Mouse (Mus musculus): Measurements from ENCODE around the gene Nedd4.
"Not testable (repeated sequence)": the region's sequence is repeated elsewhere in the genome, so short reads cannot be mapped to it uniquely, and the experiment has no call there.

The Nedd4 gene

DNA sequence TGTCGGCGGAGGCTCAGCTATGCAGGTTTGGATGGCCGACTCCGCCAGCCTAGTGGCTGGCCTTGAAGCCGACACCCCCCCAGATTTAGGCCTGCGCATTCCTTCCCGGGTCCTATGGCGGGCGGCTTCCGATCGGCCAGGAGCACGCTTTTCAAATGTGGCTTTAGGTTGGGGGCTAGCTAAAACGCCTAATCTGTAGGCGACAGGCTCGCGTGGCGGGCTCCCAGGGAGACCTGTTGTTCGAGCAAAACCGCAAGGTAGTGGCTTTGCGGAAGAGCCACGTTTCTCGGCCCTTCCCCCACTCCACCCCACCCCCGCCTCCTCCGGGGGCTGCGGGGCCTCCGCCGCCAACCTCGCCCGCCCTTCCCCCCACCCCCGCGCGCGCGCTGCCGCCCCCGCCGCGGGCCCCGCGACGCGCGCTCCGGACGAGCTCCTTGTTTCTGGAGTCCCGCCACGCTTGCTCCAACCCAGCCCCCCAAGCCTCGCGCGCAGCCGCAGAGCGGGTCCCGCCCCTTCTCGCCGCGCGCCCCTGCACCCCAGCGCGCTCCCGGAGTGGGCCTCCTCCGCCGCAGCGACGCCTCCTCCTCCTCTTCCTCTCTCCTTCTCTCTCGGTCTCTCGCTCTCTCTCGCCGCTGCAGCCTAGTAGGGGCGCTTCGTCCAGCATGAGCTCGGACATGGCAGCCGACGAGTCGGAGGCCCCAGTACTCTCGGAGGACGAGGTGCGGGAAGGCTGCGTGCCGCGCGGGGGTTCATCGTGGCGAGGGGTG is at the start of gene Nedd4:
Gene Nedd4 (plus strand): TSS at position 452 of the 767 bp plus-strand sequence.
- in situ Hi-C loops (cut with MboI; ENCODE audit: unreplicated experiment in 2 of 2): loop anchor here in 1 of 2 experiments (25.0 kb wide), 1 partner anchor 125 kb away; the partner anchor contains the start of gene Rfx7

DNA sequence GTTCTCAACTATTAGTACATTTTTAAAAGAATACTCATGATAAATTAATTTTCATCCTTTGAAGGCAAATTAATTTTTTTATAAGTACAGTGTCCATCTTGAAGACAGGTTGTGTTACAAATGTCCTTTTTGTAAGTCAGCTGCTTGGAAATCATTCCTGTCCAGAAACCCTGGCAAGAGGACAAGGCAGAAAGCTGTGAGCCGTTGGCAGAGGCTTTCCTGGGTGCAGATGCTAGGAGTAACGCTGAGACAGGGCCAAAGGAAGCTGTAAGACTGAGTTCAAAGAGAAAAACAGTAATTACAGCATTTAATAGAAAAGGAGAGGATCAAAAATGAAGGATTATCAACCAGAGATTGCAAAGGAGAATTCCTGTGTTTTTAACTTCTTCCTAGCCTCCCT is 48.3 kb upstream of the Nedd4 start:
- in situ Hi-C loops (cut with MboI; ENCODE audit: unreplicated experiment in 2 of 2): no loop called here

DNA sequence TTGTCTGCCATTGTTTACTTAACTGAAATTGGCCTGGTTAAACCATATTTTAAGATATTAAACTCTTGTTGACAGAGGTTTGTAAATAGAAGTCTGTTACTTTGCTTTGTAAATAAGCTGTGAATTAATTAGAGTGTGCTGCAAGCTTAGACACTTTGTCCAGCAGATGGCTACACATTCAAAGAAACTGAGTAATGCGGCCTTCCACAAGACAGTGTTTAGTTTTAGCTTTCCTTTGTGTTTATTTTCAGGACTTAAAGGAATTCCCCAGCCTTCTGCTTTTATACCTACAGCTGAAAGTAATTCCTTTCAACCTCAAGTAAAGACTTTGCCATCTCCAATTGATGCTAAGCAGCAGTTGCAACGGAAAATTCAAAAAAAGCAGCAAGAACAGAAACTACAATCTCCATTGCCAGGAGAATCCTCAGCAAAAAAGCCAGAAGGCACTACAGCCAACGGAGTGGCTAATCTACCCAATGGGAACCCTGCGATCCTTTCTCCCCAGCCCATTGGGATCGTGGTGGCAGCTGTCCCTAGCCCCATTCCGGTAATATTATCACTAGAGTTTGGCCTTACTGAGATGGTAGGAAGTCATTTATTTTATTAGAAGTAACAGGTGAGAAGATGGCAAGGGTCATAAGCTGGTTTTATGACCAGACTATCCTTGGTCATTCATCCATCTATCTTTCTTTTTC is 47.2 kb upstream of the Nedd4 start:
- in situ Hi-C loops (cut with MboI; ENCODE audit: unreplicated experiment in 2 of 2): no loop called here

DNA sequence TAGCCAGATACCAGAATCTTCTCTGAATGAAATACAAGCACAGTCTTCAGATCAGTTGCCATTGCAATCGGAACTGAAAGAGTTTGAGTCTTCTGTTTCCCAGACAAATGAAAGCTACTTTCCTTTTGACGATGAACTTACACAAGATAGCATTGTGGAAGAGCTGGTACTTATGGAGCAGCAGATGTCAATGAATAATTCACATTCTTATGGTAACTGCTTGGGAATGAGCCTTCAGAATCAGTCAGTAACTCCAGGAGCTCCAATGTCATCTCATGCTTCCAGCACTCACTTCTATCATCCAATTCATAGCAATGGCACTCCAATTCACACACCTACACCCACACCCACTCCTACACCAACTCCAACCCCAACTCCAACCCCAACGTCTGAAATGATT is 44.1 kb upstream of the Nedd4 start:
- in situ Hi-C loops (cut with MboI; ENCODE audit: unreplicated experiment in 2 of 2): no loop called here

DNA sequence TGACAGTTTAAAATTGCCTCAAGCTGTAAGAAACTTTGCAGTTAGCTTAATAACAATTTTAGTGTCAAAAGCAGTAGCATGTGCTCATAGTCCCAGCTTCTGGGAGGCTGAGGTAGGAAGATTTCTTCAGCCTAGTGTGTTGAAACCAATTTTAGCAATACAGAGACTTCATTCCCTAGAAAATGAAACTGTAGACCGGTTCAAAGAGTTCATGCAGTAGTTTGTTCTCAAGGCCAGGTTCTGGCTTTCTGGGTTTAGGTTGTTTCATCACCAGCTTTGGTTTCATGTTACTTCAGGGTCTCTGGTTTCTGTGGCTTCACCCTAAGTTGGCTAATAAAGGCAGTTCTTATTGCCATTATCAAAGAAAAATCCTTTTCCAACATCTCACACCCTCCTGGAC is 38.5 kb upstream of the Nedd4 start:
- in situ Hi-C loops (cut with MboI; ENCODE audit: unreplicated experiment in 2 of 2): no loop called here

DNA sequence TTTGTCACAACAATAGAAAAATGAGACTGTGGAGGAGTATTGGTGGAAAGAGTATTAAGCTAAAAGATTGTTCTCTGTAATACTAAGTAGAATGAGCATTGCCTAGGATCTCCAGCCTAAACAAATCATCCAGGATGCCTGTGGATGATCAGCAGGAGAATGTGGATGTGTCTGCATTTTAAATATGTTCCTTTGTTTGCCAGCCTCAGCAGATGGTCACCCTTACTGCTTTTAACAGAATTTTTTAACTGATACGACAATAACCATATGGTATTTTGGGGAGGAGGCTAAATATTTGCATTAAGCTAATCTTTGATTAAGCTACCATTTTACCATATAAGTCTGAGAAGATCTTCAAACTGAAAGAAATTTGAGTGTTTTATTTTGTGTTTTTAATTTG is 34.5 kb upstream of the Nedd4 start:
- in situ Hi-C loops (cut with MboI; ENCODE audit: unreplicated experiment in 2 of 2): no loop called here

DNA sequence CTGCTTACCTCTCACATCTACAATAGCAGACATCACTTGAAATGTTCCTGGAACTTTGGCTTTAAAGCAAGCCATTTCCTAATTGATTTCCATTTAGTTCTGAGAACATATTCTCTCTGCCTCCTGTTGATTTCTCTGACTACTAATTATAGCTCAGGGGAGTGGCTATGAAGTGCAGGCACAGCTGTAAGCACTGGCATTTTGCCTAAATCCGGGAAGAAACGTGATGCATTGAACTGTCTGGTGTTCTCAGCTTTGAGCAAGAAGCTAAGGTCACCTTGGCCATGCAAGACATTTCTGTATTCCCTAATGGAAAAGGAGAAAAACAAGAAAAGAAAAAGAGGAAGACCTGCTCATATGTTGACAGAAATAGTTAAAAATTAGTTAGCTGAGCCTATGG is 33.6 kb upstream of the Nedd4 start:
- in situ Hi-C loops (cut with MboI; ENCODE audit: unreplicated experiment in 2 of 2): no loop called here

DNA sequence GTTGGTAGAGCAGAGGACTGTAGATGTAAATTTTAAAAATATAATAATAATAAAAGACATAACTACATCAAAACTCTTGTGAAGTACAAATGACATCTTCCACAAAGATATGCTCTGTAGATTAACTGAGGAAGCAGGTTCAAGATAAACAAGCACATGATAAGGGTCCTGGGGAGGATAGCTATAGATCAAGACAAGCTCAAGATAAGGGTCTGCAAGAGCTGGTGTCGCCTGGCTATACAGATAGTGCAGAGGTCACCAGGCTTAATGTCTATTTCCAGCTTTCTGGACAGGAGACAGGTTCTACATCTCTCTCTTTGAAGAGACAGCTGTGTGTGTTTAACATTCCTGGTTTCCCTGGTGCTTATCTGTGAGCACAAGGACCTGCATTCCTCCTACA is 29.9 kb upstream of the Nedd4 start:
- in situ Hi-C loops (cut with MboI; ENCODE audit: unreplicated experiment in 2 of 2): no loop called here

DNA sequence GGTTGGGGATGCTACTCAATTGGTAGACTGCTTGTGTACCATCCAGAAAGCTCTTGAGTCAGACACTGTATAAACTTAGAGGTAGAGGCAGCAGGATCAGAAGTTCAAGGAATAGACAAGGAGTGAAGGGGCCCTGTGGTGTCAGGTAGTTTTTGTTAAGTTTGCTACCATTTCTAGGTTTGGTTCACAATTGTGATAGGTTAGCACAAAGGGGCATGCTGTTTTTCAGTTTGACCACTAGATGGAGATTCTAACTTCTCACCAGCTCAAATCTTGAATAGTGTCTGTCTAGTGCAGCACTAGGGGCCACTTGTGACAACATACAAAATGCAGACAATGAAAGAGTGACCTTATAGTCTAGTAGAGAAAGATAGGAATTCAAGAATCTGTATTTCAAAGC is 27.0 kb upstream of the Nedd4 start:
- in situ Hi-C loops (cut with MboI; ENCODE audit: unreplicated experiment in 2 of 2): loop anchor here (5.0 kb wide), 1 partner anchor 37 kb away; no protein-coding TSS in a partner anchor

DNA sequence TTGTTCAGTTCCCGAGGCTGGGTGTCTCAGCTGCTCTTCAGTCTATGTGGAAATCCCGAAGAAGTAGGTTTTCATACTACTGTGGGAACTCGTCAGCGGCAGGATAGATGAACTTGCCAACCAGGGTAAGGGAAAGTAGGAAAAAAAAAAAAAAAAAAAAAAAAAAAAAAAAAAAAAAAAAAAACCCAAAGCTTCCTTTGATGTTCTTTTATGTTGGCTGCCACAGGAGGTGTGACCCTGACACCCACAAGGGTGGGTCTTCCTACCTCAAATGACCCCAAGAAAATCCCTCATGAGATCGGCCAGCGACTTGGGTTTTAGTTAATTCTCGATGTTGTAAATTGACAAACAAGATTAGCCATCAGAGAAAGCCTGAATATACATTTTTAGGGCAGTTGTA is 25.6 kb upstream of the Nedd4 start:
- in situ Hi-C loops (cut with MboI; ENCODE audit: unreplicated experiment in 2 of 2): loop anchor here (5.0 kb wide), 1 partner anchor 36 kb away; no protein-coding TSS in a partner anchor

DNA sequence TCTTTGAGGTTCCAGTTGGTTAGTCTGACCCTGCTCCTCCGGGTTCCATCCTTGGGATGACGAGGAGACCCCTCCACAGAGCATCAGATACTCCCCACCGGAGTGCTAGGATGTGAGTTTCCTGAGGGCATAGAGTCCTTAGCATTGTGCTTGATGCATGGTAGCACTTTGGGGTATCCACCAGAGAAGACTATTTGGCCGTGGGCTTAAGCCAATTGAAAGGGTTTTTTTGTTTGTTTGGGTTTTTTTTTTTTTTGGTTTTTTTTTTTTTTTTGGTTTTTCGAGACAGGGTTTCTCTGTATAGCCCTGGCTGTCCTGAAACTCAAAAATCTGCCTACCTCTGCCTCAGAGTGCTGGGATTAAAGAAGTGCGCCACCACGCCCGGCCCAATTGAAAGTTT is 24.9 kb upstream of the Nedd4 start:
- in situ Hi-C loops (cut with MboI; ENCODE audit: unreplicated experiment in 2 of 2): loop anchor here (5.0 kb wide), 1 partner anchor 35 kb away; no protein-coding TSS in a partner anchor

DNA sequence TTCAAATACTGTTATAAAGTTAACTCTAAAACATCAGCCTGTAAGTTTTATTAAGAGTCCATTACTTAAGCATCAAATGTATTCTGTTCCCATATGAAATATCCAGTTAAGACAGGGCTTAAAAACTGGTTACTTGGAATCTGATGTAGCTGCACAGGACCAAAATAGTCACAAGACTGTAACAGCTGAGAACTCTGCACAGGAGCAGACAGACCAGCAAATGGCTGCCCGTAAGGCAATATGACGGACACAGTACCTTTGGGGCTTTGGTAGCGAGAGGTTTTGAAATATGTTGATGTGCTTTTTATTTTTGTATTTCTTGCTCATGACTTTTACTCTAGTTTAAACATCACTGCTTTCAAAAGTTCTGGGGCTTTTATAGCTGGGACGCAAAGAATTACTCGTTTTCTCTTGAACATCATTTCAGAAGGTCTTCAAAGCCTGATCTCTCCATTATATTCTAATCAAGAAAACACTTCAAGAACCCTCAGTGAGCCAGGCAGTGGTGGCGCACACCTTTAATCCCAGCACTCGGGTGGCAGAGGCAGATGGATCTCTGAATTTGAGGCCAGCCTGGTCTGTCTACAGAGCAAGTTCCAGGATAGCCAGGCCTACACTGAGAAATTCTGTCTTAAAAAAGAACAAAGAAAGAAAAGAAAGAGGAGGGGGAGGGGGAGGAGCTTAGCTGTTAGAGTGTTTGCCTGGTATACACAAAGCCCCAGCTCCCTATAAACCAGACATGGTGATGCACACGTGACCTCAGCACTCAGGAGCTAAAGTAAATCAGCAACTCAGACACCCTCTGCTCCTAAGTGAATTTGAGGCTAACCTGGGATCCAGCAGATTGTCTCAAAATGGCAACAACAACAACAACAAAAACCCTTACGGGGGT is 22.9 kb upstream of the Nedd4 start:
- in situ Hi-C loops (cut with MboI; ENCODE audit: unreplicated experiment in 2 of 2): loop anchor here (5.0 kb wide), 1 partner anchor 33 kb away; no protein-coding TSS in a partner anchor

DNA sequence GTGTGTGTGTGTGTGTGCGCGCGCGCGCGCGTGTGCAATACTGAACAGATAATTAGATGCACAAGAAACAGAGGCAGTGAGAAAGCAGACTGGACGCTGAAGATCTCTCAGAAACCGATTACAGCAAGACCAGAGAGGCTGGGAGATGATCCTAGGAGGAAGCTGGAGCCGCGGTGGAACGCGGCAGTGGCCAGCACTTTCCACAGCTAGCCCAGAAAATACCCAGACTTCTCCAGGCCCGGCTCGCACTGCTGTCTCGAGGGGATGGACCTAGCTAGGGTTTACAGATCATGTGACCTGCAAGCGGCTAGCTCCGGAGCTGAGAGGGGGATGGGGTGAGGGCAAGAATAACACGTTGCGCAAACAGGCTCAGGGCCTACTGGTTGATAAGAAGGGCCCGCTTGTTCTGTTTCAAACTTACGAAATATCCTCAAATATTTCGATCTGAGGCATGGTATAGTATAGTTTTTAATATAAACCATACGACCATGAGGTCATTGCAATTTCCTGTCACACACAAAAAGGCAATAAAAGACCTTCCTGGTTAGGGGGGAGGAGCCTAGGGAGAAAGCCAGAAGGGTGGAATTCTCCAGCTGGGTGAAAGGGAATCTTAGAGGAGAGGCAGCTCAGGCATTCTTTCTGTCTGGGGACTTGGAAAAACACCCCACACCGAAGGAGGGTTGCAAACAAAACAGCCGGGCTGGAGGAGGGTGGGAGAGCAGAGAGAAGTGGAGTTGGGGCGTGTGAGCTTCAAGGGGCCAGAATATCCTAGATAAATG is 22.1 kb upstream of the Nedd4 start:
- in situ Hi-C loops (cut with MboI; ENCODE audit: unreplicated experiment in 2 of 2): loop anchor here (5.0 kb wide), 1 partner anchor 32 kb away; no protein-coding TSS in a partner anchor

DNA sequence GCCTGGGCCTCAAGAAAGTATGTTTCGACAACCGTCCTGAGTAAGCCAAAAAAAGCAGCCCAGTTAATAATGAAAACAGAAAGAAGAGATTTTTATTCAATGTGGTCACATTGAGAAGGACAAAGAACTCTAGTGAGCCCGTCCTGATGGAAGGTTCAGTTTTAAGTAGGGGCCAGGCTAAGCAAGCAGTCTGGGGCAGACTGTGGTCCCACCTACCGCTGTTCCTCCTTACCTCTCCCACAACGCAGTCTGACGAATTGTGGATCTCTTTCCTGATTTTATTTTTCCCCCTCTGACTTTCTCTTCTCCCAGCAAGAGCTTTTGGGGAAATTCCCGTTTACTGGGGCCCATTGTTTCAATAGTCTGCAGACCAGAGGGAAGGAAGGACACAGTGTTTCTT is 21.5 kb upstream of the Nedd4 start:
- in situ Hi-C loops (cut with MboI; ENCODE audit: unreplicated experiment in 2 of 2): no loop called here

DNA sequence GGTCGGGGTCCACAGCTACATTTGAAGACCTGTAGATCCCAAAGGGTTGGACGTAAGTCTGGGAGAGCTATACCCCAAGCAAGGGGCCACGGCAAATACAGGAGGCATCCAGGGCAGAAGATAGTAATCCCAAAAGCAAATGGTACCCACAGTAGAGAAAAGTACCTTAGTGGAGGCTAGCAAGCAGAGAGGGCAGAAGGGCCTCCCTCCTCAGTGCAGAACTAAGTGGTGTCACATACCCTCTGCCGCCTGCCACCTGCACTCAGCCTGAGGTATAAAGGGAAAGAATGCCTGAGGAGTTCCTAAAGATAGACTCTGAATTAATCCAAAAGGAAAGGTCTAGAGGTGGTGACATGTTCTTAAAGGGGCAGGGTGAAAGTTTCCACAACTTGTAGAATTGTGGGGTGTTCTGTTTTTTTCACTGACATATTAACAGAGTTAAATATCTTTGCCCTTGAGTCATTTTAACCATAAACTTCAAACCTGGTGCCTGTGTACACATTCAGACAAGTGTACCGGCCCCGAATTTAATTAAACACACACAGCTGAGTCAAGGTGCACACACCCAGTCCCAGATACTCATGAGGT is 21.0 kb upstream of the Nedd4 start:
- in situ Hi-C loops (cut with MboI; ENCODE audit: unreplicated experiment in 2 of 2): no loop called here

DNA sequence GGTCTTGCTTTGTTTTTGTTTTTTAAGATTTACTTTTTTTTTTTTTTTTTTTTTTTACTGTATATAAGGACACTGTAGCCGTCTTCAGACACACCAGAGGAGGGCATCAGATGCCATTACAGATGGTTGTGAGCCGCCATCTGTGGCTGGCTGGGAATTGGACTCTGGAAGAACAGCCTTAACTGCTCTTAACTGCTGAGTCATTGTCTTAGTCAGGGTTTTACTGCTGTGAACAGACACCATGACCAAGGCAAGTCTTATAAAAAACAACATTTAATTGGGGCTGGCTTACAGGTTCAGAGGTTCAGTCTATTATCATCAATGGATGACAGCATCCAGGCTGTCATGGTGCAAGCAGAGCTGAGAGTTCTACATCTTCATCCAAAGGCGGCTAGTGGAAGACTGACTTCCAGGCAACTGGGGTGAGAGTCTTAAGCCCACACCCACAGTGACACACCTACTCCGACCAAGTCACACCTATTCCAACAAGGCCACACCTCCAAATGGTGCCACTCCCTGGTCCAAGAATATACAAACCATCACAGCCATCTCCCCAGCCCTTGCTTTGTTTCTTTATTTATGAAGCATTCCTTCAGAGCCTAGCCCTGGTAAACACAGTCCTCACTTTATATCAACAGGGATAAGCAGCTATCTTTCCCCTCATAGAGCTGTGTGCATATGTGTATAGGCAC is 19.2 kb upstream of the Nedd4 start:
- in situ Hi-C loops (cut with MboI; ENCODE audit: unreplicated experiment in 2 of 2): not testable (repeated sequence)

DNA sequence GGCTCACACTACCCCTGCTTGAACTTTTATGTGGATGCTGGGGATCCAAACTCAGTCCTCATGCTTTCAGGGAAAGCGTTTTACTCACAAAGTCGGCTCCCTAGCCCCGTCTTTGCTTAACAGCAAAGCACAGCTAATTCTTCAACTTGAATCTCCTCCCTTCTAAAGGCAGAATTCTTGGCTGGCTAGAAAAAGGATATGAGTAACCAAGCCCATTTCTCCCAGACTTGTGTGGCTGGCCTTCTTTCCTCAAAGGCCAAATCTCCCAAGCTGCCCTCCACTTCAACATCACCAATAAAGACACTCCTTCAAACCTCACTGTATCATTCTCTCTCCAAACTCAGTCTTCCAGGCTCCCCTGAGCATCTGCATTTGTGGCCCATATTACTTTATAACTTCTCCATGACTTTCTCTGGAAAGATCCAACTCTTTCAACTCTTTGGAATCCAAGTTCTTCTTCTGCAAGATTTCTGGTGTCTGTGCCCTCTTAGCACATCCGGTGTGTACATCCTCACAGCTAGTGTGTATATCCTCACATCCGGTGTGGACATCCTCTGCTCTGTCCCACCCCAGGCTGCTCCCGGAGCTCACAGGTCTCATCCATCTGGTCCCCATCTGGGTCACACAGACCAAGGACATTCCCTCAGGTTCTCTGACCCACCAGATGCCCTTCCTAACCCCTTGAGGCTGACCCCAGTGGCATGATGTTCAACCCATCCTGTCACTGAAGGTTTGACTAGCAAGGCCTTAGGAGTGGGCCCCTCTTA is 18.3 kb upstream of the Nedd4 start:
- in situ Hi-C loops (cut with MboI; ENCODE audit: unreplicated experiment in 2 of 2): no loop called here

DNA sequence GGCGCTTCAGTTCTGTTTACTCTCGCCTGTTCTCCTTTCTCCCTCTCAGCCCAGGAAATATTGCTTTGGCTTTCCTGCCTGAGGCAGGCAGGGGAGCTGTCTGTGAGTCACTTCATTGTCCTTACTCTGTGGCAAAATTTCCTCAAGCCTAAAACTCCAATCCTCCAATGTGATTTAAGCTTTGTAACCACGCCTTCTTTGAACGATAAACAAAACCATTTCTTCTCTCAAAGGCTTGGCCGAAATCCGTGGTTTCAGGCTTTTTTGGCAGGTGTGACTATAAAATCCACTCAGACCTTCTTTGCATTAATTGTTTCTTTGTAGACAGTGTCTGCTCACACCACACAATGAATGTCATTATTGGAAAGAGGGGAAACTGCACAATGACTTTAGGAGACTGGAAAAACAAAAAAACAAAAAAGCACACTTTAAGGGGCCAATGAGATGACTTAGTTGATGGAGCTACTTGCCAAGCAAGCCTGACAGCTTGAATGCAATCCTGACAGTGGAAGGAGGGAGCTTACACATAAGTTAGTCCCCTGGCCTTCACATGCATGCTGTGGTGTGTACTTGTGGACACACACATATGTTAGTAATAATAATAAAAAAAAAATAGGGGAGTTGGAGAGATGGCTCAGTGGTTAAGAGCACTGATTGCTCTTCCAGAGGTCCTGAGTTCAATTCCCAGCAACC is 17.6 kb upstream of the Nedd4 start:
- in situ Hi-C loops (cut with MboI; ENCODE audit: unreplicated experiment in 2 of 2): no loop called here
